8 mouse cellular contexts compared by ENCODE assay signal in the genomic region with DNA sequence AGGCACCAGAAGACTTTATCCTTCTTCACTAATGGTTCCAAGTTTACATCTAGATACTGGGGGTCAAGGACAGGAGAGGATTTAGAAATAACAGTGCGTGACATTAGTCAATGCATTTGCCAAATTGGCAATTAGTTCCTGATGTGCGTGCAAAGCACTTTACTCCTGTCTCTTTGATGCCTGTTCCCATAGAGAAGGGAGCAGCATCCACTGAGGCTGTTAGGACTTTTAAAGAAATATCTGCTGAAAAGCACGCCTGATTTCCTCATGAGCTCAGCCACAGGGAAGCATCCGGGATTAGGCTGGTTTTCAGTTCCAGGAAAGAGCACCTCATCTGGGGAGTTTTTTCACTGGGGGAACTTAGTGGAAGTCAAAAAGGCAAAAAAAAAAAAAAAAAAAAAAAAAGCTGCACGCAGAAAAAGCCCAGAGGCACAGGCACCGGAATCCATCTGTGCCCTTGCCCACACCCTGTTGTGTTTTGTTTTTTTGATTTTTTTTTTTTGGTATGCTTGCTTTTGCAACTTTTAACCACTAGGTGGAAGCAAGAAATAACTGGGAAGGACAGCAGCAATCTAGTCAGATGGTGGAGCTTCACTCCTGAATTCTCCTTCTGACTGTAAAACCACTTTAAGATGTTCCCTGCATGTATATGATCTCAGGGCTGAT. TPM values are rescaled to one million over a fixed set of nuclear protein-coding genes. Genes with fewer than 3 reads are reported as not detected.
DNase-seq lines count a peak whose midpoint lies in the region; ATAC-seq and TF ChIP-seq lines count a peak whose summit lies in the region.

No protein-coding gene starts in this region.

- TF ChIP-seq POLR2A in cortical plate, adult 2 months (IDR thresholded peaks at IDR 0.05; ENCODE audit: extremely low read depth, insufficient read depth, low read length) = no peak

- no peak for DNase-seq in frontal cortex, postnatal 10 days (ENCODE audit: low spot score in 2 of 2)
- peak; percentile 7 to 23 for DNase-seq in heart, postnatal 36 days
- peak; percentile 82 for DNase-seq in retina, embryonic 14.5 days (ENCODE audit: low spot score)
- no peak for DNase-seq in adrenal gland, postnatal 25 days

- 11% methylated on average over 6 of the region's 6 CpGs for WGBS in liver, embryonic 15.5 days (ENCODE audit: insufficient replicate concordance)

- peak; percentile 61 for TF ChIP-seq CTCF in E14TG2a.4 (conservative IDR thresholded peaks at IDR 0.05; ENCODE audit: low read length)
- TF ChIP-seq CTCF in cortical plate, adult 2 months (IDR thresholded peaks at IDR 0.05; ENCODE audit: extremely low read depth, insufficient read depth, low read length) = peak; percentile 49; the same call in 1 of the 2 replicates

- intact Hi-C loops in heart, postnatal 36 days (cut with DNase I) = loop anchor here (1.0 to 5.0 kb wide), 3 partner anchors 166 to 307 kb away; partner anchors contain the start of gene Fzd7

- no peaks in the 10 kb centered on the region for H3K36me3 ChIP-seq in E14TG2a.4 (ENCODE audit: insufficient read depth, low read length)
- no peaks in the 10 kb centered on the region for H3K36me3 ChIP-seq in liver, embryonic 15.5 days (replicated peaks)

- H3K9ac ChIP-seq in liver, embryonic 15.5 days = no peak overlapping the region

- peaks cover 7% of the 10 kb centered on the region; the same call in 1 of the 2 replicates for H3K27me3 ChIP-seq in E14TG2a.4 (ENCODE audit: insufficient read depth, low read length)
- no peaks in the 10 kb centered on the region for H3K27me3 ChIP-seq in liver, embryonic 15.5 days

- H3K4me1 ChIP-seq in E14TG2a.4 (replicated peaks; ENCODE audit: low read depth, low read length) = peaks cover 42% of the 10 kb centered on the region
- H3K4me1 ChIP-seq in cortical plate, adult 2 months (ENCODE audit: control insufficient read depth, insufficient read depth, low read length) = no peaks in the 10 kb centered on the region; the same call in 1 of the 2 replicates
- H3K4me1 ChIP-seq in liver, embryonic 15.5 days (replicated peaks) = peaks cover 12% of the 10 kb centered on the region

- peak; percentile 95 for ATAC-seq in frontal cortex, adult (ENCODE audit: low TSS enrichment)
- ATAC-seq in liver, embryonic 15.5 days (ENCODE audit: insufficient read depth) = no peak

- H3K9me3 ChIP-seq in E14TG2a.4 (ENCODE audit: low read length) = no peaks in the 10 kb centered on the region
- no peaks in the 10 kb centered on the region for H3K9me3 ChIP-seq in liver, embryonic 15.5 days (replicated peaks)

- no peak overlapping the region for H3K27ac ChIP-seq in cortical plate, adult 2 months (ENCODE audit: insufficient read depth, low read length)
- no peak overlapping the region for H3K27ac ChIP-seq in liver, embryonic 15.5 days (replicated peaks)

- H3K4me3 ChIP-seq in E14TG2a.4 (replicated peaks; ENCODE audit: low read length) = no peak overlapping the region
- no peak overlapping the region for H3K4me3 ChIP-seq in cortical plate, adult 2 months (ENCODE audit: insufficient read depth, low read length)
- no peak overlapping the region for H3K4me3 ChIP-seq in liver, embryonic 15.5 days (replicated peaks)

- H3K4me2 ChIP-seq in liver, embryonic 15.5 days = peak overlapping the region; percentile 20; the same call in 1 of the 2 replicates

RNA-seq across cellular contexts. Expression of gene Cdk15, which starts 59.8 kb away (rescaled TPM):
- polyA plus RNA-seq in cortical plate, adult 2 months (2012; rRNA removed) = 0.33 and 0.47 TPM in 2 replicates
- total RNA-seq in heart, postnatal 36 days (2021) = not detected
- not detected in 2 replicates for polyA plus RNA-seq in liver, embryonic 15.5 days (2015; fragmentation: Nextera tagmentation; extraction: Ambion mirVana)
- total RNA-seq in adrenal gland, postnatal 25 days (2021) = 0.36 TPM in 1 of 2 replicates, not detected in the other

Comparison
In these comparisons a context has a peak if more than half of its experiments do, and no peak if none do; other contexts are left out.
1. DNase-seq: peak in heart, postnatal 36 days (2 of 2) and retina, embryonic 14.5 days (single experiment); none in frontal cortex, postnatal 10 days (0 of 2) and adrenal gland, postnatal 25 days (single experiment).